In genomic region chr13:51641424-51641823, GRCm38 (mm10) we compare ENCODE assay signal across 19 mouse cellular contexts.
"Had no signal": no experiment of that assay in that cellular context is flagged by ENCODE, and none has a peak within 500 bp of the region (broad histone marks: within the 10 kb centered on the region; RNA-seq: fewer than 3 reads in every experiment).

No protein-coding gene starts in this region.

- H3K27ac ChIP-seq: midbrain, embryonic 10.5 days; midbrain, embryonic 12.5 days; neural tube, embryonic 13.5 days; neural tube, embryonic 15.5 days had no signal

- H3K36me3 ChIP-seq: midbrain, embryonic 10.5 days; midbrain, embryonic 12.5 days; neural tube, embryonic 13.5 days; neural tube, embryonic 15.5 days had no signal

- H3K9me3 ChIP-seq: midbrain, embryonic 10.5 days; midbrain, embryonic 12.5 days; neural tube, embryonic 13.5 days; neural tube, embryonic 15.5 days had no signal

- H3K27me3 ChIP-seq: midbrain, embryonic 12.5 days; neural tube, embryonic 13.5 days; neural tube, embryonic 15.5 days had no signal

- DNase-seq: lung, adult 18-20 months; lung, embryonic 14.5 days; lung, postnatal 10 days; lung, postnatal 4 days; midbrain, embryonic 14.5 days; retina, postnatal 1 day; right cerebral cortex, adult 18-20 months; right cerebral cortex, postnatal 25 days; right cerebral cortex, postnatal 4 days; spleen, adult 18-20 months; thymus, adult 18-20 months; thymus, postnatal 14 days; thymus, postnatal 36 days had no signal

- H3K4me3 ChIP-seq: midbrain, embryonic 10.5 days; midbrain, embryonic 12.5 days; myocyte; neural tube, embryonic 13.5 days; neural tube, embryonic 15.5 days had no signal

- ATAC-seq: midbrain, embryonic 16.5 days had no signal

- H3K4me2 ChIP-seq: lung, embryonic 14.5 days; midbrain, embryonic 12.5 days; neural tube, embryonic 13.5 days; neural tube, embryonic 15.5 days had no signal

- H3K9ac ChIP-seq: lung, embryonic 14.5 days; midbrain, embryonic 12.5 days; neural tube, embryonic 13.5 days; neural tube, embryonic 15.5 days had no signal
